In genomic region chr2:168740496-168740895, GRCm38 (mm10) we compare ENCODE assay signal across 9 mouse cellular contexts. TPM values are rescaled to one million over a fixed set of nuclear protein-coding genes. Genes with fewer than 3 reads are reported as not detected.
DNase-seq lines count a peak whose midpoint lies in the region; ATAC-seq and TF ChIP-seq lines count a peak whose summit lies in the region.
"Had no signal": no experiment of that assay in that cellular context is flagged by ENCODE, and none has a peak within 500 bp of the region (broad histone marks: within the 10 kb centered on the region; RNA-seq: fewer than 3 reads in every experiment).

No protein-coding gene starts in this region.

- peak overlapping the region; percentile 85 for H3K4me2 ChIP-seq in lung, embryonic 14.5 days
- peak overlapping the region; percentile 45 for H3K4me2 ChIP-seq in forebrain, embryonic 15.5 days (replicated peaks)
- H3K4me2 ChIP-seq in limb, embryonic 13.5 days (replicated peaks): peak overlapping the region; percentile 76
- H3K4me2 ChIP-seq in stomach, embryonic 14.5 days (replicated peaks; ENCODE audit: low read depth, low read length): peak overlapping the region; percentile 65

- H3K4me3 ChIP-seq in lung, embryonic 14.5 days (ENCODE audit: low read depth, low read length): peak overlapping the region; percentile 70
- peak overlapping the region; percentile 96 for H3K4me3 ChIP-seq in forebrain, embryonic 15.5 days
- peak overlapping the region; percentile 88 for H3K4me3 ChIP-seq in limb, embryonic 13.5 days
- peak overlapping the region; percentile 74; the same call in 1 of the 2 replicates for H3K4me3 ChIP-seq in stomach, embryonic 14.5 days (ENCODE audit: low read depth, low read length)

- H3K27me3 ChIP-seq in lung, embryonic 14.5 days (ENCODE audit: insufficient read depth, low read length): no peaks in the 10 kb centered on the region
- no peaks in the 10 kb centered on the region for H3K27me3 ChIP-seq in forebrain, embryonic 15.5 days
- H3K27me3 ChIP-seq in limb, embryonic 13.5 days: no peaks in the 10 kb centered on the region
- no peaks in the 10 kb centered on the region for H3K27me3 ChIP-seq in stomach, embryonic 14.5 days (ENCODE audit: control insufficient read depth, insufficient read depth, low read length)

- no peaks in the 10 kb centered on the region; the same call in 1 of the 2 replicates for H3K9me3 ChIP-seq in lung, embryonic 14.5 days (ENCODE audit: low read depth, low read length)
- no peaks in the 10 kb centered on the region for H3K9me3 ChIP-seq in forebrain, embryonic 15.5 days
- H3K9me3 ChIP-seq in limb, embryonic 13.5 days: peaks cover 5% of the 10 kb centered on the region; the same call in 1 of the 2 replicates
- no peaks in the 10 kb centered on the region for H3K9me3 ChIP-seq in stomach, embryonic 14.5 days (ENCODE audit: control insufficient read depth, low read depth, low read length)

- H3K36me3 ChIP-seq in lung, embryonic 14.5 days (ENCODE audit: insufficient read depth): no peaks in the 10 kb centered on the region
- no peaks in the 10 kb centered on the region for H3K36me3 ChIP-seq in forebrain, embryonic 15.5 days
- H3K36me3 ChIP-seq in limb, embryonic 13.5 days: no peaks in the 10 kb centered on the region
- H3K36me3 ChIP-seq in stomach, embryonic 14.5 days (ENCODE audit: control insufficient read depth, insufficient read depth, low read length): no peaks in the 10 kb centered on the region

- 87% methylated on average over 10 of the region's 10 CpGs for WGBS in lung, embryonic 14.5 days
- 85% methylated on average over 10 of the region's 10 CpGs for WGBS in forebrain, embryonic 15.5 days
- WGBS in limb, embryonic 13.5 days: 89% methylated on average over 10 of the region's 10 CpGs
- WGBS in stomach, embryonic 14.5 days: 81% methylated on average over 10 of the region's 10 CpGs

- ATAC-seq in lung, embryonic 14.5 days (ENCODE audit: insufficient read depth): no peak
- ATAC-seq in forebrain, embryonic 15.5 days (replicated peaks): no peak
- no peak for ATAC-seq in limb, embryonic 13.5 days (ENCODE audit: low FRiP score, low read depth)
- no peak for ATAC-seq in stomach, embryonic 14.5 days (ENCODE audit: insufficient number of reproducible peaks, insufficient read depth, low FRiP score, low read depth)

- no peak for DNase-seq in lung, embryonic 14.5 days
- DNase-seq in lung, postnatal 10 days: no peak
- DNase-seq in Muller cell, postnatal 12 days (ENCODE audit: inconsistent ontology term): no peak
- DNase-seq in yolk sac, embryonic 10.5 days (ENCODE audit: low spot score): no peak
- no peak for DNase-seq in layer of hippocampus, adult 8-10 months (ENCODE audit: low spot score in 2 of 2)

- no peak overlapping the region for H3K9ac ChIP-seq in lung, embryonic 14.5 days
- no peak overlapping the region for H3K9ac ChIP-seq in forebrain, embryonic 15.5 days (replicated peaks)
- H3K9ac ChIP-seq in limb, embryonic 13.5 days: no peak overlapping the region
- H3K9ac ChIP-seq in stomach, embryonic 14.5 days (replicated peaks; ENCODE audit: low read depth, low read length): no peak overlapping the region

- no peak for TF ChIP-seq CTCF in lung, embryonic 14.5 days (IDR thresholded peaks at IDR 0.05; ENCODE audit: low read depth)

- no peaks in the 10 kb centered on the region for H3K4me1 ChIP-seq in lung, embryonic 14.5 days (ENCODE audit: insufficient read depth)
- H3K4me1 ChIP-seq in forebrain, embryonic 15.5 days: peaks cover 10% of the 10 kb centered on the region; the same call in 1 of the 2 replicates
- 0 out of 2 replicates have a peak, but pooled peaks cover 2% of the 10 kb centered on the region for H3K4me1 ChIP-seq in limb, embryonic 13.5 days
- H3K4me1 ChIP-seq in stomach, embryonic 14.5 days (ENCODE audit: control insufficient read depth, insufficient read depth, low read length): peaks cover 2% of the 10 kb centered on the region; the same call in 1 of the 2 replicates

- H3K27ac ChIP-seq in lung, embryonic 14.5 days (ENCODE audit: low read depth): no peak overlapping the region; the same call in 1 of the 2 replicates
- H3K27ac ChIP-seq in forebrain, embryonic 15.5 days (replicated peaks): peak overlapping the region; percentile 97
- H3K27ac ChIP-seq in limb, embryonic 13.5 days: 0 out of 2 replicates have a peak overlapping the region, but pooled peaks have one; percentile 58
- peak overlapping the region; percentile 79; the same call in 1 of the 2 replicates for H3K27ac ChIP-seq in stomach, embryonic 14.5 days (ENCODE audit: low read length)

RNA-seq across cellular contexts. Expression of gene Atp9a, which starts 1.7 kb away (rescaled TPM):
- 9.5 and 9.6 TPM in 2 replicates for polyA plus RNA-seq in lung, embryonic 14.5 days (2014; fragmentation: Nextera tagmentation; extraction: Ambion mirVana)
- 60.4 and 91.5 TPM in 2 replicates for polyA plus RNA-seq in forebrain, embryonic 15.5 days (2015; fragmentation: Nextera tagmentation; extraction: Ambion mirVana)
- 22.3 and 22.6 TPM in 2 replicates for polyA plus RNA-seq in limb, embryonic 13.5 days (2015; fragmentation: Nextera tagmentation; extraction: Ambion mirVana)
- polyA plus RNA-seq in stomach, embryonic 14.5 days (2014; fragmentation: Nextera tagmentation; extraction: Ambion mirVana): 12.6 and 14.3 TPM in 2 replicates
- 100 to 1,000 TPM; 325 to 344 (median 335) TPM for total RNA-seq in layer of hippocampus, adult 8-10 months (2022)

RNA-seq across cellular contexts. Expression of gene Sall4, which starts 27.2 kb away (rescaled TPM):
- polyA plus RNA-seq in lung, embryonic 14.5 days (2014; fragmentation: Nextera tagmentation; extraction: Ambion mirVana): 0.22 and 0.33 TPM in 2 replicates
- polyA plus RNA-seq in forebrain, embryonic 15.5 days (2015; fragmentation: Nextera tagmentation; extraction: Ambion mirVana): 0.47 and 0.88 TPM in 2 replicates
- 0.71 and 1.9 TPM in 2 replicates for polyA plus RNA-seq in limb, embryonic 13.5 days (2015; fragmentation: Nextera tagmentation; extraction: Ambion mirVana)
- 0.91 and 2.1 TPM in 2 replicates for polyA plus RNA-seq in stomach, embryonic 14.5 days (2014; fragmentation: Nextera tagmentation; extraction: Ambion mirVana)
- 1 to 10 TPM in 1 of 4 experiments, under 1 TPM in 3; 0.54 to 1.3 (median 0.67) TPM for total RNA-seq in layer of hippocampus, adult 8-10 months (2022)
- total RNA-seq: left cerebral cortex, postnatal 4 days had no signal
